Mouse (Mus musculus) myocyte (in vitro differentiated cells): ENCODE data around the gene Snapc2. TPM values are rescaled to one million over a fixed set of nuclear protein-coding genes. Genes with fewer than 3 reads are reported as not detected.

ENCODE experiments used
- H3K27me3 ChIP-seq: one replicate; pipeline ENCODE4 v1.6.1; 2011; ENCODE audit not compliant: control insufficient read depth, insufficient read depth, insufficient read length
- H3K36me3 ChIP-seq: one replicate; pipeline ENCODE4 v1.6.1; 2011; ENCODE audit not compliant: control insufficient read depth, insufficient read depth
- H3K4me2 ChIP-seq: one replicate; pipeline ENCODE4 v1.6.1; 2011; ENCODE audit warnings: low read depth, control low read depth
- H3K4me3 ChIP-seq: one replicate; pipeline ENCODE4 v1.5.1; 2011; ENCODE audit warnings: mild to moderate bottlenecking, control low read depth, moderate library complexity
- H3K79me2 ChIP-seq: one replicate; pipeline ENCODE4 v1.6.1; 2011; ENCODE audit not compliant: control insufficient read depth, insufficient read depth
- H3ac ChIP-seq: one replicate; pipeline ENCODE4 v1.6.1; 2011; ENCODE audit not compliant: control insufficient read depth, insufficient read length
- CEBPB ChIP-seq: IDR thresholded peaks from 2 replicates; pipeline ENCODE4 v1.6.1; 2011; ENCODE audit warnings: mild to moderate bottlenecking, moderate library complexity; ENCODE audit not compliant: poor library complexity, insufficient read depth, severe bottlenecking
- E2F4 ChIP-seq: IDR thresholded peaks from one replicate; pipeline ENCODE4 v1.6.1; 2011; ENCODE audit warnings: mild to moderate bottlenecking, control low read depth, moderate library complexity; ENCODE audit not compliant: insufficient read depth
- MAX ChIP-seq: IDR thresholded peaks from one replicate; pipeline ENCODE4 v1.6.1; 2011; ENCODE audit warnings: low read depth, mild to moderate bottlenecking, control low read depth
- MYOD1 ChIP-seq, 3 experiments: IDR thresholded peaks; one replicate each; pipeline ENCODE4 v1.6.1; 2011; ENCODE audit warnings: control low read depth in 2 of 3, low read depth in 2 of 3, mild to moderate bottlenecking in 2 of 3, moderate library complexity in 1 of 3; ENCODE audit not compliant: insufficient read length in 2 of 3, control insufficient read depth in 1 of 3
- MYOG ChIP-seq, 3 experiments: IDR thresholded peaks; one replicate each; pipeline ENCODE4 v1.6.1; 2011; ENCODE audit warnings: control low read depth in 2 of 3, low read depth in 2 of 3, mild to moderate bottlenecking in 2 of 3; ENCODE audit not compliant: insufficient read length in 2 of 3, control insufficient read depth in 1 of 3, insufficient read depth in 1 of 3
- POLR2A ChIP-seq: IDR thresholded peaks from one replicate; pipeline ENCODE4 v1.6.1; 2011; ENCODE audit warnings: low read depth, mild to moderate bottlenecking, control low read depth, moderate library complexity; ENCODE audit not compliant: insufficient read length
- POLR2AphosphoS2 ChIP-seq: IDR thresholded peaks from one replicate; pipeline ENCODE4 v1.6.1; 2011; ENCODE audit warnings: low read depth, control low read depth; ENCODE audit not compliant: insufficient read length
- REST ChIP-seq: IDR thresholded peaks from one replicate; pipeline ENCODE4 v1.6.1; 2011; ENCODE audit warnings: mild to moderate bottlenecking, control low read depth, moderate library complexity; ENCODE audit not compliant: insufficient read depth, insufficient read length
- SRF ChIP-seq: IDR thresholded peaks from one replicate; pipeline ENCODE4 v1.6.1; 2011; ENCODE audit warnings: low read depth; ENCODE audit not compliant: control insufficient read depth, insufficient read length
- TCF12 ChIP-seq: IDR thresholded peaks from one replicate; pipeline ENCODE4 v1.6.1; 2011; ENCODE audit warnings: mild to moderate bottlenecking, control low read depth; ENCODE audit not compliant: poor library complexity, insufficient read depth, severe bottlenecking
- TCF3 ChIP-seq: IDR thresholded peaks from one replicate; pipeline ENCODE4 v1.6.1; 2011; ENCODE audit warnings: low read depth, control low read depth; ENCODE audit not compliant: insufficient read length
- USF1 ChIP-seq: IDR thresholded peaks from one replicate; pipeline ENCODE4 v1.6.1; 2011; ENCODE audit warnings: low read depth, mild to moderate bottlenecking, control low read depth, moderate library complexity
- polyA plus RNA-seq: library from polyadenylated mRNA; unstranded; fragments of >200 nt; fragmentation: generic; extraction: Trizol; gene quantifications from one replicate; pipeline ENCODE4 v1.2.1, GENCODE M21; 2012; ENCODE audit warnings: missing spikeins

The Snapc2 gene
- polyA plus RNA-seq, 1 experiment = 36.2 TPM

GRCm38 (mm10) chr8:4216791-4217621 is 35.9 kb upstream of the Snapc2 start, which contains the start of gene Prr36:
TSS of gene Prr36 (minus strand) at chr8:4217459.
- Histone ChIP-seq H3K36me3 (no peaks in the 10 kb centered on the region), H3K79me2 (no peaks in the 10 kb centered on the region), H3K4me2 (no peak within 1 kb of the TSS), H3K27me3 (peaks cover 17% of the 10 kb centered on the region), H3K4me3 (no peak within 1 kb of the TSS), H3ac (no peak within 1 kb of the TSS)
- no peak for TF ChIP-seq SRF
- TF ChIP-seq TCF12 = no peak
- no peak for TF ChIP-seq E2F4
- no peak for TF ChIP-seq CEBPB
- no peak for TF ChIP-seq MAX
- no peak for TF ChIP-seq MYOD1 (IDR thresholded peaks at IDR 0.05; ENCODE audit: control insufficient read depth in 1 of 3, insufficient read length in 2 of 3, low read depth in 2 of 3)
- no peak for TF ChIP-seq POLR2AphosphoS2
- no peak for TF ChIP-seq POLR2A
- TF ChIP-seq MYOG (IDR thresholded peaks at IDR 0.05; ENCODE audit: control insufficient read depth in 1 of 3, insufficient read depth in 1 of 3, insufficient read length in 2 of 3, low read depth in 2 of 3) = no peak
- no peak for TF ChIP-seq REST
- no peak for TF ChIP-seq TCF3
- TF ChIP-seq USF1 = no peak

GRCm38 (mm10) chr8:4219617-4220016 is 33.3 kb upstream of the Snapc2 start:
- no peak overlapping the region for H3K4me2 ChIP-seq
- no peaks in the 10 kb centered on the region for H3K79me2 ChIP-seq
- no peak overlapping the region for H3ac ChIP-seq
- peaks cover 28% of the 10 kb centered on the region for H3K27me3 ChIP-seq
- H3K36me3 ChIP-seq = no peaks in the 10 kb centered on the region
- no peak overlapping the region for H3K4me3 ChIP-seq
- TF ChIP-seq TCF3 (no peak), E2F4 (no peak)

DNA sequence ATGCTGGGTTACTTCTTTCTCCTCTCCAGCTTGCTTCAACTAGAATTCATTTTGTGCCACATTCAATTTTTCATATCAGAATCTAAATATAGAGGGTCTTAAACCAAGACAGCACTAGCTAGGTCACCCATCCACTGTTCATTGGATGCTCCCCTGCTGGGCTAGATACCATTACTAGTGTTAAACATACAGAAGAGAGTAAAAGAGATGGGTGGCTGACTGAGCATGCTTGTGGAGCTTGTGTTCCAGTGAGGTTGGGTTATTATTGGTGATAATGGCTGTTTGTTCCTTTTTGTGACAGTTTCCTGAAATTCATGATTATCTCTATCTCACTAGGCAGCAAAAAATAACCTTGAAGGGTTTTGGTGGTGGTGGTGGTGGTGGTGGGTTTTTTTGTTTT is 30.8 kb upstream of the Snapc2 start:
- H3K4me2 ChIP-seq = no peak overlapping the region
- peaks cover 27% of the 10 kb centered on the region for H3K27me3 ChIP-seq
- TF ChIP-seq TCF3 = no peak
- no peak for TF ChIP-seq POLR2A
- no peak for TF ChIP-seq MYOG (IDR thresholded peaks at IDR 0.05; ENCODE audit: control insufficient read depth in 1 of 3, insufficient read depth in 1 of 3, insufficient read length in 2 of 3, low read depth in 2 of 3)
- TF ChIP-seq CEBPB = no peak
- TF ChIP-seq TCF12 = no peak
- TF ChIP-seq E2F4 = no peak
- no peak for TF ChIP-seq MAX
- TF ChIP-seq USF1 = no peak
- TF ChIP-seq REST = no peak
- no peak for TF ChIP-seq POLR2AphosphoS2
- no peak for TF ChIP-seq MYOD1 (IDR thresholded peaks at IDR 0.05; ENCODE audit: control insufficient read depth in 1 of 3, insufficient read length in 2 of 3, low read depth in 2 of 3)
- TF ChIP-seq SRF = no peak
- no peaks in the 10 kb centered on the region for H3K36me3 ChIP-seq
- H3K4me3 ChIP-seq = no peak overlapping the region
- no peaks in the 10 kb centered on the region for H3K79me2 ChIP-seq
- H3ac ChIP-seq = no peak overlapping the region

DNA sequence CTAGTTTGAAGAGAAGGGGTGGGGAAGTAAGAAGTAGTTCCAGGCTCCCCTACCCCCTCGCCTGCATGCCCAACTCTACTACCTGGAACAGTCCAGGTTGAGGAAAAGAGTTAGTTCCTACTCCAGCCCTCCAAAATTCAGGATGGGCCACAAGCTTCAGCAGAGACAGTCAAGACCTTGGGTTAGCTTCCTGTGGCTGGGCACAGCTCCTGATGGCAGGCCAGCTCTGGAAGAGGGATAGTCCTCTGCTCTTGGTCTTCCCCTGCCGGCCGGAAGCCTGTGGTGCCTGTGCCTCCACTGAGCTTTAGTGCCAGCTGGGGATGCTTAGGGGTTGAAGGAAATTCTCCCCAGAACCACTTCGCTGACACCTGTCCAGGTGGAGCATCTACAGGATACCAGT is 26.6 kb upstream of the Snapc2 start:
- no peaks in the 10 kb centered on the region for H3K36me3 ChIP-seq
- no peak overlapping the region for H3ac ChIP-seq
- peak overlapping the region; percentile 23 for H3K4me3 ChIP-seq
- no peaks in the 10 kb centered on the region for H3K79me2 ChIP-seq
- peaks cover 14% of the 10 kb centered on the region for H3K27me3 ChIP-seq
- peak overlapping the region; percentile 73 for H3K4me2 ChIP-seq
- no peak for TF ChIP-seq REST
- TF ChIP-seq POLR2A = no peak
- TF ChIP-seq TCF3 = no peak
- no peak for TF ChIP-seq SRF
- TF ChIP-seq USF1 = no peak
- TF ChIP-seq MYOG (IDR thresholded peaks at IDR 0.05; ENCODE audit: control insufficient read depth in 1 of 3, insufficient read depth in 1 of 3, insufficient read length in 2 of 3, low read depth in 2 of 3) = no peak
- TF ChIP-seq TCF12 = no peak
- TF ChIP-seq MYOD1 (IDR thresholded peaks at IDR 0.05; ENCODE audit: control insufficient read depth in 1 of 3, insufficient read length in 2 of 3, low read depth in 2 of 3) = no peak
- no peak for TF ChIP-seq POLR2AphosphoS2
- TF ChIP-seq E2F4 = no peak
- TF ChIP-seq CEBPB = no peak
- no peak for TF ChIP-seq MAX
